Mouse (Mus musculus): ENCODE data around the gene Rnf212b. TPM values are rescaled to one million over a fixed set of nuclear protein-coding genes. Genes with fewer than 3 reads are reported as not detected.

The Rnf212b gene
- total and polyA plus RNA-seq, 2 experiments from 2014 or later: not detected

DNA sequence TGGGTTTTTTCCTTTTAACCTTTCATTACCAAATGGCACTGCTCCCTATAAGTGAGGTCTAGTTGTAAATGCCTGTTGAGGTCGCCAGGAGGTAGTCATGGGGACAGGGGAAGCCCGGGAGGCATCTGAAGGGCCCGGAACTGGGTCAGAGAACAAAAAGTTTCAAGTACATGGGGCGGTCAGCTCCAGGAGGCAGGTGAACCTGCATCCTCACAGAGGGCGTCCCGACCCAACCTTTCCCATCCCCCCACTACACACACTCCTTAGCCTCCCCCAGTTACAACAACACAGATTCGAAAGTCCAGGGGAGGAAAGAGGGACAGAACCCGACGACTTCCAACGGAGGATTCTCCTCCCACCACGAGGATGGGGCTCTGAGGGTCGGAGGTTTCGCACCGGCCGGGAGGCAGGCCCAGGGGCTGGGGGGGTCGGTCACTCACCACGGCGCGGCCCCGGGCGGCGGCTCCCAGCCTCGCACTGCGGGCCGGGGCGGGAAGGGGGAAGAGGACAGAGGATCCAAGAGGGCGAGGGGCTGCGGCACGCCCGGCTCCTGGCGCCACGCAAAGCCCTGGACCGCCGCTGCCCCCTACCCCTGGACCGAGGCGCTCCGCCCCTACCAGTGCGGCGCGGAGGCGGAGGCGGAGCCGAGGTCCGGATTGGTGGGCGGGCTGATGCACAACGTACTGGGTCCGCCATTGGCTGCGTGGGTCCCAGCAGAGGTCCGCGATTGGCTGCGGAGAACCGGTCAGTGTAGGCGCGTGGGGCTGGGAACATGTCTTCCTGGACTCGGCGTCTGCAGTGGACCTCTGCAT is 49.8 kb downstream of the Rnf212b start:
- WGBS: 1% methylated on average over 56 of the region's 56 CpGs
- Histone ChIP-seq H3K4me2 (ENCODE audit: low read depth) (peak overlapping the region; percentile 86), H3K9ac (peak overlapping the region; percentile 81), H3K9me3 (ENCODE audit: low read length) (no peaks in the 10 kb centered on the region), H3K27ac (ENCODE audit: low read depth, low read length) (peak overlapping the region; percentile 50; the same call in 1 of the 2 replicates), H3K27me3 (ENCODE audit: insufficient read depth, low read length) (no peaks in the 10 kb centered on the region), H3K4me1 (ENCODE audit: insufficient read depth) (0 out of 2 replicates have a peak, but pooled peaks cover 4% of the 10 kb centered on the region), H3K36me3 (ENCODE audit: insufficient read depth) (no peaks in the 10 kb centered on the region), H3K4me3 (ENCODE audit: low read depth, low read length) (peak overlapping the region; percentile 90)
- DNase-seq (peak; percentile 92), ATAC-seq (peak; percentile 100)
- peak; percentile 17 for TF ChIP-seq CTCF (IDR thresholded peaks at IDR 0.05; ENCODE audit: low read depth)

DNA sequence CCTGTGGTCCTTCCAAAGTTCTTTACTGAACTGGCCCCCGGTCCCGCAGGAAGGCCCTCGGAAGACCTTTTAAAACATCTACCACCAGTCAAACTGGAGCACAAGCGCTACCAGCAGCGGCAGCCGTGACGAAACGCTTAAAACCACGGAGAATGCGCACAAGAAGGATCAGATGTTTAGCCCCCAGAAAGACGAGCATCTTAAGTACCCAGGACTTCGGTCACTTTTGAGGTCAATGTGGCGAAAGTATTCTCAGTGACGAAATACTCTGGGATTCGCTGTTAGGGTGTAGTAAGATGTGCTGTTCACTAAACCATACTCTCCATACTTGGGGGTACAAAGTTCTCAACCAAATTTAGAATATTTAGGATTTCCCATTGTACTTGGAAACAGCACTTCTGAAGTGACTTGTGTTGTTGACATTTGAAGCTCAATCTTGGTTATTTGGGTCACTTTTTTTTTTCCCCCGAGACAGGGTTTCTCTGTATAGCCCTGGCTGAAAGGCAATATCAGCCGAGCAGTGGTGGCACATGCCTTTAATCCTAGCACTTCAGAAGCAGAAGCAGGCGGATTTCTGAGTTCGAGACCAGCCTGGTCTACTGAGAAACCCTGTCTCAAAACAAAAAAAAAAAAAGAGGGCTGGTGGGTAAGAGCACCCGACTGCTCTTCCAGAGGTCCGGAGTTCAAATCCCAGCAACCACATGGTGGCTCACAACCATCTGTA is 50.5 kb downstream of the Rnf212b start:
- peak overlapping the region; percentile 90 for H3K4me3 ChIP-seq (ENCODE audit: low read depth, low read length)
- 0 out of 2 replicates have a peak, but pooled peaks cover 4% of the 10 kb centered on the region for H3K4me1 ChIP-seq (ENCODE audit: insufficient read depth)
- no peaks in the 10 kb centered on the region for H3K27me3 ChIP-seq (ENCODE audit: insufficient read depth, low read length)
- H3K9ac ChIP-seq: peak overlapping the region; percentile 81
- DNase-seq (no peak), ATAC-seq (no peak)
- H3K36me3 ChIP-seq (ENCODE audit: insufficient read depth): no peaks in the 10 kb centered on the region
- 15% methylated on average over 21 of the region's 21 CpGs for whole genome bisulfite sequencing
- no peaks in the 10 kb centered on the region for H3K9me3 ChIP-seq (ENCODE audit: low read length)
- peak overlapping the region; percentile 50; the same call in 1 of the 2 replicates for H3K27ac ChIP-seq (ENCODE audit: low read depth, low read length)
- TF ChIP-seq CTCF (IDR thresholded peaks at IDR 0.05; ENCODE audit: low read depth): 0 out of 2 replicates have a peak, but pooled peaks have one; percentile 1
- peak overlapping the region; percentile 86 for H3K4me2 ChIP-seq (ENCODE audit: low read depth)

DNA sequence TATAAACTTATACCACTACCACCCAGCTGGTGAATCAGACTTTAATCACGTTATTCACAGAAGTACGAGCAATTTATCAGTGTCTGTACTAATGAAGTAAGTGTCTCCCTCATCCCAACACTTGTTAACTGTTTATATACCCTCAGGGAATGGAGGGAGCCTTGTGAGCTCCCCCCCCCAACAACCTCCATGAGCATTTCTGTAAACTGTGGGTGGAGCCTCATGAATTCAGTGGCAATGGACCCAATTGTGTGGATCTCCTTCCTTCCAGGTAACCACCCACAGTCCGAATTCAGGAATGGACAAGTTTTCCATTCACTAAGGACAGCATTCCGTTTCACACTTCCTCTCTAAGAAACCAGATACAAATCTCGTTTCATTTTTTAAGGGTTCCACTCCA is 51.7 kb downstream of the Rnf212b start:
- no peaks in the 10 kb centered on the region for H3K9me3 ChIP-seq (ENCODE audit: low read length)
- no peaks in the 10 kb centered on the region for H3K36me3 ChIP-seq (ENCODE audit: insufficient read depth)
- no peak overlapping the region for H3K4me2 ChIP-seq (ENCODE audit: low read depth)
- H3K4me1 ChIP-seq (ENCODE audit: insufficient read depth): 0 out of 2 replicates have a peak, but pooled peaks cover 4% of the 10 kb centered on the region
- ATAC-seq (no peak), DNase-seq (no peak)
- WGBS: 76% methylated on average over 5 of the region's 5 CpGs
- H3K4me3 ChIP-seq (ENCODE audit: low read depth, low read length): no peak overlapping the region
- H3K27ac ChIP-seq (ENCODE audit: low read depth, low read length): no peak overlapping the region
- TF ChIP-seq CTCF (IDR thresholded peaks at IDR 0.05; ENCODE audit: low read depth): no peak
- H3K27me3 ChIP-seq (ENCODE audit: insufficient read depth, low read length): no peaks in the 10 kb centered on the region
- no peak overlapping the region for H3K9ac ChIP-seq

DNA sequence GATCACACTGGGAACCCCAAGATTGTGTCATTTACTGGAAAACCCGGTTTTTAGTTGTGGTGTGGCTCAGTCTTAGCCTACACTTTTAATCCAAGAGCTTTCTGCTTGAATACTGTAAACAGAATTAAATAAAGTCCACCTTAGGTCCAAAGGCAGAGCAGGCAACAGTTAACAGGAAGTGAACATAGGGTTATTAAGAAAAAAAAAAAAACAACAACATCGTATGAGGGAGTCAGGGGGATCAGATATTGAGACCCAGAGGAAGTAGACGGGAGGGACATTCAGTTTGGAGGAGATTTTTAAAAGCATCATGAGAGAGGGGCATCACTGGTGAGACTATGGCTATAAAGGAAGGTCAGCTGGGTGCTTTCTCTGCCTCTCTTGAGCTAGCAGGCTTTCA is 52.3 kb downstream of the Rnf212b start:
- Histone ChIP-seq H3K27me3 (ENCODE audit: insufficient read depth, low read length) (no peaks in the 10 kb centered on the region), H3K4me1 (ENCODE audit: insufficient read depth) (0 out of 2 replicates have a peak, but pooled peaks cover 4% of the 10 kb centered on the region), H3K9ac (no peak overlapping the region), H3K9me3 (ENCODE audit: low read length) (no peaks in the 10 kb centered on the region), H3K4me2 (ENCODE audit: low read depth) (no peak overlapping the region), H3K36me3 (ENCODE audit: insufficient read depth) (no peaks in the 10 kb centered on the region), H3K4me3 (ENCODE audit: low read depth, low read length) (no peak overlapping the region), H3K27ac (ENCODE audit: low read depth, low read length) (no peak overlapping the region)
- ATAC-seq (no peak), DNase-seq (no peak)
- no peak for TF ChIP-seq CTCF (IDR thresholded peaks at IDR 0.05; ENCODE audit: low read depth)
- WGBS: 54% methylated on average over 3 of the region's 3 CpGs

DNA sequence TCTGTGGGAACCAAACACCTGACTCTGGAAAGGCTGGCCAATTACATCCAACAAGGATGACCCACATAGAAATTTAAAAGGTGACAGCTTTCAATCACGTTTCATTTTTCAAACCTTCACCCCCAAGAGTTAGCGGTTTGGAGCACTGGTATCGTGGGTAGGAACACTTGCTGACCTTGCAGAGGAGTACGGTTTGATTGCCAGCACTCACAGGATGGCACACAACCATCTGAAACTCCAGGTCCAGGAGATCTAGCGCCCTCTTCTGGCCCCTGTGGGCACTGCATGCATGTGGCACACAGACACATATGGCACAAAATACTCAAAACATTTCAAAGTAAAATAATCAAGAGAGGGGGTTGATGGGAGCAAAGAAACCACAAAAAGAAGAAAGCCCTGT is 53.0 kb downstream of the Rnf212b start:
- Histone ChIP-seq H3K9ac (no peak overlapping the region), H3K4me2 (ENCODE audit: low read depth) (no peak overlapping the region), H3K27me3 (ENCODE audit: insufficient read depth, low read length) (no peaks in the 10 kb centered on the region), H3K4me3 (ENCODE audit: low read depth, low read length) (no peak overlapping the region), H3K27ac (ENCODE audit: low read depth, low read length) (no peak overlapping the region), H3K4me1 (ENCODE audit: insufficient read depth) (0 out of 2 replicates have a peak, but pooled peaks cover 4% of the 10 kb centered on the region), H3K36me3 (ENCODE audit: insufficient read depth) (no peaks in the 10 kb centered on the region; the same call in 1 of the 2 replicates), H3K9me3 (ENCODE audit: low read length) (no peaks in the 10 kb centered on the region)
- peak; percentile 53 for TF ChIP-seq CTCF (IDR thresholded peaks at IDR 0.05; ENCODE audit: low read depth)
- ATAC-seq (no peak), DNase-seq (peak; percentile 11)
- 49% methylated on average over 5 of the region's 5 CpGs for WGBS

DNA sequence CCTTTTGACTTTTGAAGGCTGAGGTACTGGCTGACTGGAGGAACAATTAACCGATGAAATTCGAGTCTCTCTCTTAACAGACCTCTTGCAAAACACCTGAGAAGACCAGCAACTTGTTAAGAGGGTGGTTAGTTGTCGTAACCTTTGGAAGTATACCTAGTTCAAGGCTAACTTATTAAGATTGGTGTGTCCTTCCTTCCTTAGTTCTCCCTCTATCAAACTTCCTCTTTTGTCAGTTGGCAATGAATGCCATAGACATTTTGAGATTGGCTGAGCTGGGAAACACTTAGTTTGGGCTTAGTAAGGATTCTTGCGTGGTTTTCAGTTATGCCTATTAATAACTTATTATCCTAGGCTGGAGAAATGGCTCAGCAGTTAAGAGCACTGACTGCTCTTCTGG is 54.1 kb downstream of the Rnf212b start:
- 85% methylated on average over 4 of the region's 4 CpGs for WGBS
- no peak for DNase-seq
- no peak overlapping the region for H3K4me3 ChIP-seq (ENCODE audit: low read depth, low read length)
- H3K9me3 ChIP-seq (ENCODE audit: low read length): no peaks in the 10 kb centered on the region
- 0 out of 2 replicates have a peak, but pooled peaks cover 4% of the 10 kb centered on the region for H3K4me1 ChIP-seq (ENCODE audit: insufficient read depth)
- no peak overlapping the region for H3K4me2 ChIP-seq (ENCODE audit: low read depth)
- TF ChIP-seq CTCF (IDR thresholded peaks at IDR 0.05; ENCODE audit: low read depth): no peak
- no peak overlapping the region for H3K9ac ChIP-seq
- H3K36me3 ChIP-seq (ENCODE audit: insufficient read depth): peaks cover 3% of the 10 kb centered on the region; the same call in 1 of the 2 replicates
- ATAC-seq: no peak
- no peaks in the 10 kb centered on the region for H3K27me3 ChIP-seq (ENCODE audit: insufficient read depth, low read length)
- no peak overlapping the region for H3K27ac ChIP-seq (ENCODE audit: low read depth, low read length)

Data from forebrain, postnatal 0 days (tissue).